Mouse (Mus musculus) adrenal gland, postnatal 10 days (tissue): ENCODE data around the gene Mthfsd. TPM values are rescaled to one million over a fixed set of nuclear protein-coding genes. Genes with fewer than 3 reads are reported as not detected.

Experiments
- DNase-seq: peaks from one replicate; pipeline ENCODE4 v3.0.0; 2021; ENCODE audit warnings: mixed read lengths
- total RNA-seq, 2 experiments: library from RNA; stranded (reverse); gene quantifications; 2 replicates each; pipeline ENCODE4 v1.2.3; 2021

Mthfsd gene
- total RNA-seq, 2 experiments from 2014 or later, result 30.4 to 32.2 TPM

DNA sequence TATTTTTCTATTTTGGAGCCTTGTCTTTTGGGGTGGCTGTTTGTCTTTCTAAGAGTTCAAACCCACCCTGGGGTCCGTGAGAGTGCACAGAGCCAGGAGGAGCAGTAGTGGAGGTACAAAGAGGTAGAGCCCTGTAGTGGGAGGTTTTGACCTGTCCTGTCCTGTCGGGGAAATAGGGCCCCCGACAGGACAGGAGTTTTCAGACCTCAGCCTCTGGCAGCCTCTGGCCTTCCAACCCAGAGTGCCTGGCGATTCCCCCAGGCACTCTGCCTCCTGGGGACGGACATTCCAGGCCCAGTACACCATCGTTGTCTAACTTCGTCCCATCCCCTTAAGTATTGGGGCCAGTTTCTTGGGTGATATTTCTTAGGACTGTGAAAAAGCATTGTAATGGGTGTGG is 14.2 kb upstream of the Mthfsd start:
- no peak for DNase-seq

DNA sequence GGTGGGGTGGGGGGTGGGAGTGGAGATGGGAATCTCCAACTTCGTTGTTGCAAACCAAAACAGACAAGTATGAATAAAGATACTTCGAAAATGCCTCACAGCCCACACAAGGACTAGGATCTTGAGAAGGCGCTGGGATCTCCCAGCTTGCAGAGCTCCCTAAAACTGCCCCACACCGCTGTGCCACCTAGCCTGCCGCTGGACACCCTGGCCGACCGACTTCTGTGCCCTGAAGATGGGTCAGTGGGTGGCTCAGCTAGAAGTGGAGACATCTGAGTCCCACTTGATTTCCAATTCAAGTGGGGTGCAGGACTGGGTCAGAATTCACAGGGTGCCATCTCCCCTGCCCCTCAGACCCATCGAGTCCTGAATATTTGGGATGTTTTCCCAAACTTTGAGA is 13.5 kb upstream of the Mthfsd start:
- DNase-seq, result no peak

DNA sequence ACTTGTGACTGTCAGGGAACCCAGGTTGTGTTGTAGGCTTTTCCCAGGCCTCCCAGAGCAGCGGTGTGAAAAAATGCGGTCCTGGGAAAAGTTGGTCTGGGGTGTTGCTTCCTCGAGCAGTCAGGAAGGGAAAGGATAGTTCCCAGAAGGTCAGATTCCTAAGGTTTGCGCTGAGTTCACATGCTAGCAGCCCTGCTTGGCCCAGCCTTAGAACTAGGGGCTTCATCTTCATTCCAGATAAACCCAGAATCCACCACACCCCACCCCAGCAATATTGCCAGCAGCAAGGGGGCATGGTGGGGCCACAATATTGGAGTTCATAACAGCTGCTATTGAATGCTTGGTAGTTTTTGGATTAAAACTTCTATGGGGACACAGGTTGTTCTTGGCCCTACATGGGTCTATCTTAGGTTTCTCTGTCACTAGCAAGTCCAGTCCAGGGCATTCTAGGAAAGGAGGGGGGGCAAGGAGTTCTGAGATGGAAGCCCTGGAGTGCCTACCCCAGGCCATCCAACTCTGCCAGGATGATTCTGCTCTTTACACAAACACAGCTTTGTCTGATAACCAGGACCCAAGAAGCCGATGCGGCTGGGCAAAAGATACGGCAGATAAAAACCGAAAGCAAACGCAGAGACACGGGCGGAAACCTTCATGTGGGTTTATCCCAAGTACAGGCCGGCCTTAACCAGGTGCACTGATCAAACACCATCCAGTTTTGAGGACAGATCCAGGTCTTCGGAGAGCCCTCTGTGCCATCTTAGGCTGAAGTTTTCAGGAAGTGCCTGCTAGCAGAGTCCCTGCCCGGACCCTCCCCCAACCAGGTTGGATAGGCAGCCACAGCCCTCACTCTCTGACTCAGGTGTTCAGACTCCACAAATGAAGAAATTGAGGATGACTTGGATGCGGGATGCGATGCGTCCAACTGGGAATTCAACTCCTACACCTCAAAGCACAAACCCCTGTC is 12.5 kb upstream of the Mthfsd start:
- DNase-seq, result no peak

DNA sequence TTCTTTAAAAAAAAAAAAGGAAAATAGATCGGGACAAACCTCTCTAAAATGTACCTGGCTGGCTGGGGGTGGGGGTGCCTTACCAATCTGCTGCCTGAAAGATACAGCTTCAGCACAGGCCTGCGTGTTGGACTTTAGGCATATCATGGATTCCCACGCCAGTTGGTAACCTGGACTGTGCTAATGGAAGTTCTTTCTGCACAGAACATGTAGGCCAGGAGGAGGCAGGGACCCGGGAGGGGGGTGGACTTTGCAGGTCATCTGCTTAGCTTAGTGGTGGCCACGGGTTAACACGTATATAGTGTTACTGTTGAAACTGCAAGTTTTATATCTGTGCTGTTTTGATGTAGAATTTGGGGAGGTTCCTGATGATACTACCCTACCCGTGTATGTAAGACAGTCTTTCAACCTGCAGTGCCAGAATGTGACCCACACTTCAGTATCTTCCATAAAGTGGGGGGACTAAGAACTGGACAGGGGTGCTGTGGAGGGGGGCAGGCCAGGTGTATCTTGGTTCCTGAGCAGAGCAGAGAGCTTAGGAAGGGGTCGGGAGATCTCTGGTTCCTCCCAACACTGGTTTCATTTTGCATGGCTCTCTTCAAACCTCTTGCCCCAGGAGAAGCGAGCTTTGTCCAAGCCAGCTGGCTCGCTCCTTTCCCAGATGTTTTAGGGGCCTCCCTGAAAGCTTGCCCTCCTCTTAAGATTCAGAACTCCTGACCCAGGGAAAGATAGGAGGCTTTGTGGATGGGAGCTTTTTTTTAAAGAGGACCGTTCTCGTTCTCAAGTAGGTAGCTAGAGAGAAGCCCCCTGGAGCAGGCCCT is 11.7 kb upstream of the Mthfsd start:
- no peak for DNase-seq

DNA sequence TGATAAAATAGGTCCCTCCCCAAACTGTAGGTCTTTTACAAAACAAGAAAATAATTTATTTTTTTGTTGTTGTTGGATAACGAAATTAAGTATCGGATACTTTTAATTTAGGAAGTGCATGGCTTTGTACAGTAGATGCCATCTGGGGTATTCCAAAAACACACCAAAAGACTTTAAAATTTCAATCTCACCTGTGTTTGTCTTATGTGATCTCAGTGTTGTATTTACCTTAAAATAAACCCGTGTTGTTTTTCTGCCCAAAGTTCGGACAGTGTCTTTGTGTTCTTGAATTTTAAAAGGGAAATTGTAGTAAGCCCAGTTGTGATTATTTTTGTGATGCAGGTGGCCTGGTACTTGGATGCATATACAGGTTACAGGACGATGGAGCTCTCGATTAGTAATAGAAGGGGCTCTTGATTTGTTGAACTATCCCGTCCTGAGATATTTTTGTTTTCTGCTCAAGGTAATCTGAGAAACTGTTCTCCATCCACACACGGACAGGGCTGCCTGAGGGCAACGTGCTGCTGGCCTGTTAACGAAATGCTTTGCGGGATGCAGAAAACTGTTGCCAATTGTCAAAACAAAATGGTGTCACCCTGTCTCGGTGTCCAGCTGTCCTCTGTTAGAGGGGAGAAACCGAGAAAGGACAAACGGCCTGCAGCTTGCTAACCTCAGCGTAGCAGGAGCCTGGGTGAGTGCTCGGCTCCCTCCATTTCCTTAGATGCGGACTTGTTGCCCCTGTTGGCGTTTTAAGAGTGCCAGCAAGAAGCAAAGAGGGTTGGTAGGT is 10.6 kb upstream of the Mthfsd start:
- DNase-seq, result no peak

DNA sequence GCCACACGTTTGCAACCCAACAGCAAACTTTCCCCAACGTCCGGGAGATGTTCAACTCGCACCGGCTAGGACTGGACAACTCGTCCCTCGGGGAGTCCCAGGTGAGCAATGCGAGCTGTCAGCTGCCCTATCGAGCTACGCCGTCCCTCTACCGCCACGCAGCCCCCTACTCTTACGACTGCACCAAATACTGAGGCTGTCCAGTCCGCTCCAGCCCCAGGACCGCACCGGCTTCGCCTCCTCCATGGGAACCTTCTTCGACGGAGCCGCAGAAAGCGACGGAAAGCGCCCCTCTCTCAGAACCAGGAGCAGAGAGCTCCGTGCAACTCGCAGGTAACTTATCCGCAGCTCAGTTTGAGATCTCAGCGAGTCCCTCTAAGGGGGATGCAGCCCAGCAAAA is 9.7 kb upstream of the Mthfsd start:
- no peak for DNase-seq

DNA sequence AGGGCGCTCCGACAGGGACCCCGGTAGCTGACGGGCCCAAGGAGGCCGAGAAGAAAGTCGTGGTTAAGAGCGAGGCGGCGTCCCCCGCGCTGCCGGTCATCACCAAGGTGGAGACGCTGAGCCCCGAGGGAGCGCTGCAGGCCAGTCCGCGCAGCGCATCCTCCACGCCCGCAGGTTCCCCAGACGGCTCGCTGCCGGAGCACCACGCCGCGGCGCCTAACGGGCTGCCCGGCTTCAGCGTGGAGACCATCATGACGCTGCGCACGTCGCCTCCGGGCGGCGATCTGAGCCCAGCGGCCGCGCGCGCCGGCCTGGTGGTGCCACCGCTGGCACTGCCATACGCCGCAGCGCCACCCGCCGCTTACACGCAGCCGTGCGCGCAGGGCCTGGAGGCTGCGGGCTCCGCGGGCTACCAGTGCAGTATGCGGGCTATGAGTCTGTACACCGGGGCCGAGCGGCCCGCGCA is 9.0 kb upstream of the Mthfsd start:
- DNase-seq, result no peak

DNA sequence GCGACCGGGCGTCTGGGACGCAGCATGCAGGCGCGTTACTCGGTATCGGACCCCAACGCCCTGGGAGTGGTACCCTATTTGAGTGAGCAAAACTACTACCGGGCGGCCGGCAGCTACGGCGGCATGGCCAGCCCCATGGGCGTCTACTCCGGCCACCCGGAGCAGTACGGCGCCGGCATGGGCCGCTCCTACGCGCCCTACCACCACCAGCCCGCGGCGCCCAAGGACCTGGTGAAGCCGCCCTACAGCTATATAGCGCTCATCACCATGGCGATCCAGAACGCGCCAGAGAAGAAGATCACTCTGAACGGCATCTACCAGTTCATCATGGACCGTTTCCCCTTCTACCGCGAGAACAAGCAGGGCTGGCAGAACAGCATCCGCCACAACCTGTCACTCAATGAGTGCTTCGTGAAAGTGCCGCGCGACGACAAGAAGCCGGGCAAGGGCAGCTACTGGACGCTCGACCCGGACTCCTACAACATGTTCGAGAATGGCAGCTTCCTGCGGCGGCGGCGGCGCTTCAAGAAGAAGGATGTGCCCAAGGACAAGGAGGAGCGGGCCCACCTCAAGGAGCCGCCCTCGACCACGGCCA is 8.5 kb upstream of the Mthfsd start:
- DNase-seq, result peak; percentile 38

DNA sequence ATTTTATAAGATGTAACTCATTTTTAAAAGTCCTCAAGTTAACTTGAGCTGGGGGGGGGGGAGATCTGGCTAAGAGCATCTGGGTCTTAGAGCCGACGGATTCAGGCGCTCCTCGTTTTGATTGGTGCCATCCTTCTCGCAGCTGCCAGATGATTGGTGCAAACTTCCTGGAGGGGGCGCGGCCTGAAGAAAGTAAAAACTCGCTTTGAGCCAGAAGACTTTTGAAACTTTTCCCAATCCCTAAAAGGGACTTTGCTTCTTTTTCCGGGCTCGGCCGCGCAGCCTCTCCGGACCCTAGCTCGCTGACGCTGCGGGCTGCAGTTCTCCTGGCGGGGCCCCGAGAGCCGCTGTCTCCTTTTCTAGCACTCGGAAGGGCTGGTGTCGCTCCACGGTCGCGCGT is 7.8 kb upstream of the Mthfsd start, which contains the start of gene Foxc2:
Foxc2 (plus strand) TSS at position 224 of the 400 bp plus-strand sequence.
- peak; percentile 87 for DNase-seq

DNA sequence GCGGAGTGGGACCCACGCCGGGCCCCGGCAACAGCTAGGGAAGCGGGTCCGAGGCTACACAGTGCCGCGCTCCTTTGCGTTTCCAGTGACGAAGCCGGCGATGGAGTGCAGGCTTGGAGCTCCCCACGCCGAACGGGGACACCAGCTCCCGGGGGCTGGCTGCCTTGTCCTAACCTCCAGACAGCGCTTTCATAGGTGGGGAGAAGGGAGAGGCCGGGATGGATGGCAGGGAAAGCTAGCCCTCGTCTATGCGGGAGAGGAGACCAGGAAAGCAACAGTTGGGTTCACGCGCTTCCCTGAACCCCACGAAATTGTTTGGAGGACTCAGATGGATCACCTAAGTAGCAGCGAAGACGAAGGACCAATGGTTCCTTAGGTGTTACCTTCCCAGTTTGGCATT is 6.9 kb upstream of the Mthfsd start:
- no peak for DNase-seq

DNA sequence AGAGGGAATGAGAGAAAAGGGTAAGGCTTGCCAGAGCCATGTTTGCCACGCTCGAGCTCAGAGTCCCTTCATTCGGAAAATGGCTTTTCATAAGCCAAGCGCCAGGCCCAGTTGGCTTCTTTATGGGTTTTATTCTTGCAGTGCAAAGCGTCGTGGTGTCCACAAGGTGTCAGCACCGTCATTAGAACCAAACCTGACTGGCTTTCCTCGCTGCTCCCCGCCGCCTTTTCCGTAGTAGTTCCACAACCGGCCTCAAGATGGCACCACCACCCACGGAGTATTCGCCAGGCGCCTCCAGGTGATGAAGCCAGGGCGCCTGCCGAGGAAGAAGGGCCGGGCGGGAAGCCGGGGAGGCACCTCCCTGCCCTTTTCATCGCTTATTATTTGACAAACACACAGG is 5.1 kb upstream of the Mthfsd start:
- peak; percentile 98 for DNase-seq

DNA sequence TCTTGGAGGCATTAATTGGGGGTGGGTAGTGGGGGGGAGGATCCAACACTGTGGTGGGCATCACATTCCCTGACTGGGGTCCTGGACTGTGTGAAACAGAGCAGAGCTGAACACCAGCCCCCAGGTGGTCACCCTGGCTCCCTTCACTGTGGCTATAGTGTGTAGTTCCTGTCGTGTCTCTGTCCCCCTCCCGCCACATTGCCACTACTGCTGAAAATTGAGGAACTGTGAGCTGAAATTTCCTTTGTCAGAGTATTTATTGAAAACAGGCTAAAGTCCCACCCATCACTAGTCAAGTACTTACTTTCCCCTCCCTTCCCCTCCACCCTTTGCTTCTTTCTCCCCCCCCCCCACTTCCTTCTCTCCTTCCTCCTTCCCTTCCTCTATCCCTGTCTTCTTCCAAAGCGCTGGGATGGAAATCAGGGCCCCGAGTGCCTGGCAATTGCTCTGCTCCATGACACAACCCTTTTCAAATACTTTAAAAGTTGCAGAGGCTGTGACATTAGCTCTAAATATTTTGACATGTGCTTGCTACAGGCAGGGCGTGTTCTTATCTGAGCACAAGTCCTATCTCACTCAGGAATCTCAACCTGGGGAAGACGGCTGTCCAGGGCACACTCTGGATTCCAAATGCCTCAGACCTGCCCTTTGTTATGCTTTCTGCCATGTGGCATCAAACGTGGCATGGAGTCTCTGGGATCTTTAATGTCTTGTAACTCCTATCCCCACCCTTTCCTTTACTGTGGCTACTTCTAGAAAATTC is 3.1 kb upstream of the Mthfsd start:
- no peak for DNase-seq

DNA sequence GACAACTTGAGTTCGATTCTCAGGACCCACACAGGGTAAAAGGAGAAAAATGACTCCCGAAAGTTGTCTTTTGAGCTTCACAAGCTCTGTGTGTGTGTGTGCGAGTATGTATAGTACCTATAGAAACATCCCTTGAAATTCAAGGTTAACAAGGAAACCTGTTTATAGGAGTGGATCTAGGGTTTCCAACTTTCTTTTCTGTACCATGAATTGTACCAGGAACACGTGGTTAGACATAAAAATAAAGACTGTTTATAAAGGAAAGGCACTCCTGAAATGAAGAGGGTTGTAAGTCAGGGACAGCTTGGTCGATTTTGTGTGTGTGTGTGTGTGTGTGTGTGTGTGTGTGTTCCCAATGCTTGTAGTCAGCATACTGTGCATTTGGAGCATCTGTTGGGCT is 465 bp upstream of the Mthfsd start:
- no peak for DNase-seq

DNA sequence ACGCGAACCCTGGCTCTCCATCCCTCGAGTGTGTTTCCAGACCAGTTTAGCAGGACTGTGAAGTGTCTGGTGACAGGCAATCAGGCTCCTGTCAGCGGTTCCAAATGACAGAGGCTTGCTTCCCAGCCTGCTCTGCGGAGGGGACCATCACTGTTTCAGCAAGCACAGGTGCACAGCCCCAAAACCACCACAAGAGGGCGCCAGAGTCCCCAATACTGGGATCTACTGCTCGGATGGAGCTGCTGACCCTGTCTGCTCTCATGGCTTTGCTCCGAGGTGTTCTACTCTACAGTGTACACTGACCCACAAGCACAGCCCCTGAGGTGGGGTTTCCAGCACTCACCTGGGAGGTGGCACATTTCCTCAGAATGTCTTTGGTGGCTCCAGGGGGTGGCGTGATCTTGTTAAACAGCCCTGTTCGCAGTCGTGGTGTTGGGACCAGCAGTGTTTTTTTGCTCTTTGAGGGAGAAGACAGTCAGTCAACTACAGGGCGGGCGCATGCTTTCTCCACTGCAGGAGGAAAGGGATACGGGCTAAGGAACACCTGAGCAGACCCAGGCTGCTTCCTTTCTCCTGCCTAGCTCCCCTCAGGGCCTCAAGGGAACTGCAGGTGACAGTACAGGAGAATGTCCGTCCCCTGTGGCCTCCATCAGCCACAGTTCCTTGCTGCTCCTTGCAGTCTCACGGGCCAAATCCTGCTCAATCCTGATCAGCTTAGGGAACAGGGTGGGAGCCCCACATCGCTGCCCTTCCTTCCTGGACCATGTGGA is 4.0 kb downstream of the Mthfsd start:
- peak; percentile 87 for DNase-seq

DNA sequence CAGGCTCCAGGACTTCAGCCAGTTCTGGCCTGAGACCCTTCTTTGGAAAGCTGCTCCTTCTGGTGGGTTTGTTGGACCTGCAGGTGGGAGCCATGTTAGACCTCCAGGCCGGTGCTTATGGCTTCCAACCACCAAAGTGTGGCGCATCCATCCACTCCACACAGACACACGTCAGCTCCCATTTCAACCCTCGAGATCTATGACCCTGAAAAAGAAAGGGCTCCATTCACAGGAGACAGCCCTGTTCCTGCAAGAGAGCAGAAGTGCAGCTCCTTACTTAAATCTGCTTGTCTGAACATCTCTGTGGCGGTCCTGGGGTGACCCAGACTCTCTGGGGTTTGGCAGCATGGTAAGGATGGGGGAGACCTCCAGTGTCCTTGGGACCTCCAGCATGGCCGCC is 14.7 kb downstream of the Mthfsd start:
- DNase-seq, result no peak

DNA sequence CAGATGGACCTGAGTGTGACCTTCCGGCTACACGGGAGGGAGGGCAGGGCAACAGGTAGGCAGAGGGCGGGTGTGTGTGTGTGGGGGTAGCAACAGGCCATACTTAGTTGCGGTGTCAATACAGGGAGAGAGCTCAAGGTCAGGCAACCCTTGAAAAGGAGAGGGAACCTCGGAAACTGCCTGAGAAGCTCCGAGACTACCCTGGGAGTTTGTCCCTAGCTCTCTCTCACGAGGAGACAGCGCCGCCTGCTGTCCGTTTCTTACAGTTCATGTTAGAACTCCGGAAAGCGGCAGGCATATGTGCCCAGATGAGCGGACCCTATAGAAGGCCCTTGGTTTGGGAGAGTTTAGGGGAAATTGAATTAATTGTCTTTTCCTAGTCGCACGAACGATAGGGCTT is 15.6 kb downstream of the Mthfsd start:
- DNase-seq, result peak; percentile 92

DNA sequence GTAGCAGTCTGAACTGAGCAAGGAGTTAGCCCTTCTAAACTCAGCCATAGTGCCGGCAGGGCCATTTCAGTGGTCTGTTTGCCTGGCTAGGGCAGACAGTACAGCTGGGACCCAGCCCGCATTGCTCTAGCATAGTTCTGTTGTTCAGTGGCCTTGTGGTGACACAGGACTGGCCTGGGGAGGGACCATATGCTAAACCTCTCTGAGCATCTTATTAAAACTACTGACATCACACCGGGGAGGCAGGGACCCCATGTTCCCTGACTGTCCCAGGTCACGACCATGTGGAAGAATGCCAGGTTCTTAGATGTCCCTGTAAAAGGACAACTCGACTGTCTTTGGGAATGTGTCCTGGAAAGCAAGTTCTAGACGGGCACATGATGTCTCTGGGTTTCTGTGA is 16.1 kb downstream of the Mthfsd start:
- DNase-seq, result no peak

DNA sequence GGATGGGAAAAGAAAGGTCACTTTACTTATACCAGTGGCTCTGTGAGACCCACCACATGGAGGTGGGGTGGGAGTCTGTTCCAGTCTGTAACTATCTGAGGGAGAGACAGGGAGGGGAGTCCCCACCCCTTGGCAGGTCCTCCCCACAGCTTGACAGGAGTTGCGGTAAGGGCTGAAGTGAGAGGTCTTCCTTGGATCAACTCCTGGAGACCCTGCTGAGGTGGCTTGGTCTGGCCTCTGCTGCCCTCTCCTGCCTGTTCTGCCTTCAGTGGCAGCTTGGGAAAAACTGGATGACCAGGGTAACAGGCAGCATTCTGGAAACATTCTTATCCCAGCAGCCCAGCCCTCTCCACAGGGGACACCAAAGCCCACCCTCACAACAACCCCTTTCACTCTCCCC is 17.5 kb downstream of the Mthfsd start:
- DNase-seq, result no peak

DNA sequence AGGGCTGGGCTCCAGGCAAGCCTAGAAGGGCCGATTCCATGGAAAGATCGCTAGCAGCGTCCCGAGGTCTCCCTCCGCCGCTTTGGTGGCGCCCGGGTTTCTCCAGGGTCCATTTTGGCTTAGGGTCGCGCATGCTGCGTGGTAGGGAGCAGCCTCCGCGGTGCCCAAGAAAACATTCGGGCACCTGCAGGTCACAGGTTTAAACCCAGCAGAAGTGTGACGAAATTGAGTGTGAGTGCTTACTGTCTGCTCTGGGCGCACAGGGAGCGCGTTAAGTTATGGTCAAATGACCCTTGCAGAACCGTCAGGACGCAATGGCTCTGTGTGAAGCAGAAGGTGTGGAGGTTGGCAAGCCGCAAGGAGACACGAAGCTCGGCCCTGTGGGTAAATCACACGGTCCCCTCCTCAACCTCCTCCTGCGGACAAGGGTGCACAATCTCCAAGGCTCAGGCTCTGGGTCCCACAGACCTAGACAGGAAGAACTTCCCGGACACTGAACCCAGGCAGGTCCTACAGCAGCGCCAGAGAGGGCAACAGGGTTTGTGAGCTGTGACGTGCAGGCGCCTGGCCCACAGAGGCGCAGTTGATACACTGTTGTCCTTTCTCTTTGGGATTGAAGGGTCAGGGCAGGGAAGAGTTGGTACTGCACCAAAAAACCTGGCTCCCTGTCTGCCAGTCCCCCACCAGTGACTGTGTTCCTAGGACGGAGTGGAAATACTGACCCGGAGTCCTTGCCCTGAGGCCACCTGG is 18.4 kb downstream of the Mthfsd start:
- DNase-seq, result no peak
